Mouse (Mus musculus): ENCODE measurements at regions not wholly inside any gene's neighbourhood (a gene's known extent, or its start where the extent isn't known, plus 50 kb on each side); places are given as distances from the start of the nearest gene placed in this dataset.

DNA sequence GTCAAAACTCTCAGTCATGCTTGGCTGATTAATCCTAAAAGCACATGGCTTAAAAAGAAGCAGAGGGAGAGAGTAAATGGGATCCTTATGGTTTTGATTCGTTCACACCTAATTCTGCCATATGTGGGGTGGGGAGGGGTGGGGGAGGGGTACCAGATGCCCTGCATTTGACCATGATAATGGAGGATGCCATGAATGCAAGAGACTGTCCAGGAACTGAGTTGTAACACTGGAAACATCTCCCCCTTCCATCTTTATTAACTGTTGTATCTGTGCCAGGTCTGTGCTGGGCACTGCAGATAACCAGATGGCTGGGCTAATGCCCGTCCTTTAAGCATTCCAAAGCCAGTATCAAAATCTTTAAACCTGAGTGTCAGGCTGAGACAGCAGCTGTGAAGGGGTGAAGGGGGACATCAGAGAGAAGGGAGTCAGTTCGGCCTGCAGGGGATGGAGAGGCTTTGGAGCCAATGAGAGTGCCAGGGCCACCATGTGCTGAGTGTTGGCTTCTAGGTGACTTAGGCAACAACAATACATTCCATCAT lies 169.0 kb upstream of the Usp24 start:
- in situ Hi-C loops (cut with MboI; ENCODE audit: unreplicated experiment in 2 of 2): no loop called here

DNA sequence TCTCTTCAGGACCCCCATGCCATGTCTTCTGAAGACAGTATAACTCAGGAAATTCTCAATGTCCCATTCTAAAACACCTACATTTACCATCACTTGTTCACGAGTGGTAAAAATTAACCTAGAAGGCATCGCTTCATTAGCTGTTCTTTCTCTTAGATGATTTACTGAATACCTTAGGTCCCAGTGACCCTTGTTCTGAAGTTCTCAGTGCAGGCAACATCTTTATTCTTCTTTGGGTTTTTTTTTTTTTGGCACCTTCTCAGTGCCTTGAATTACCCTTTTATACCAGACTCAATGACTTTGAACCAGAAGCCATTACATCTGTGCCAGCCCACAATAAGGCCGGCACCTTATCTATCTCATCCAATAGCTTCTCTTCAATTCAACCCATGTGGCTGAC lies 167.1 kb upstream of the Usp24 start:
- in situ Hi-C loops (cut with MboI; ENCODE audit: unreplicated experiment in 2 of 2): no loop called here

DNA sequence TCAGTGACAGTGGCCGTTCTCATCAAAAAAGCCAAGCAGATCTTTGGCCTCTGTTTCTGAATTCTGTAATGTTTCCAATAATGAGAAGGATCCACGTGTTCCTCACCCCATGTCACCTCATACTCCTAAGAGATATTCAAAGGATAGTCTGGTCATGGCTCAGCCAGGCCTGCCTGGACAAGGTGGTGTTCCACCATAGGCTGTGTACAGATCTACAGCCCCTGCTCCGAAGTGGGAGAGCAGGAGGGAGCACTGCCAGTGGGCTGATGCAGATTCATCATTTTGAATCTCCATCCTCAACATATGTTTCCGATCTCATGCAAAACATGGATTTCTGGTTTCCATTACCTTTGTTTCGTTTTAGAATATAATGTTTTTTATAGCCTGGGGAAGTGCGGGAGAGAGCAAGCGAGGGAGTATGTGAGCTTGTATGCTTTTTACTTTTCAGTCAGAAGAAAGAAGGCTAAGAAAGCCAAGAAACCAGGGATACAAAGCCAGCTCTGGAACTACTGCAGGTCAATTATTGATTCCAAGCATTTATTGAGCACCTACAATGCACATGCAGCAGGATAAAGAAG lies 166.5 kb upstream of the Usp24 start:
- in situ Hi-C loops (cut with MboI; ENCODE audit: unreplicated experiment in 2 of 2): no loop called here

DNA sequence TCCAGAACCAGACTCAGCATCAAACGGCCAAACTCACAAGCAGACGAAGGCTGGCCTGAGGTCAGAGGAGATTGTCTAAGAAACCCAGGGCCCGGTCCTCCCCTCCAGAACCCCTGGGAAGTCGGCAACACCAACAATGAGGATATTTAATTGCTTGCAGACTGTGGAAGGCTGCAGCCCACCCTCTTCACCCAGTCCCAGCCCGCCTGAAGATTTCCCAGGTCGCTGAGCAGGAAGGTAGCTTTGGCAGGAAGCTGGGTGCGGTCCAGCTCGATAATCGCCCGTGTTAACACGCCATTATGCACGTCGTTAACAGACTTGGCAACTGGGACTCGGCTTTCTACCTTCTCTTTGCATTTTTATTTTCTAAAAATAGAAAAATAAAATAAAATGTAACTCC lies 165.2 kb upstream of the Usp24 start:
- in situ Hi-C loops (cut with MboI; ENCODE audit: unreplicated experiment in 2 of 2): no loop called here

DNA sequence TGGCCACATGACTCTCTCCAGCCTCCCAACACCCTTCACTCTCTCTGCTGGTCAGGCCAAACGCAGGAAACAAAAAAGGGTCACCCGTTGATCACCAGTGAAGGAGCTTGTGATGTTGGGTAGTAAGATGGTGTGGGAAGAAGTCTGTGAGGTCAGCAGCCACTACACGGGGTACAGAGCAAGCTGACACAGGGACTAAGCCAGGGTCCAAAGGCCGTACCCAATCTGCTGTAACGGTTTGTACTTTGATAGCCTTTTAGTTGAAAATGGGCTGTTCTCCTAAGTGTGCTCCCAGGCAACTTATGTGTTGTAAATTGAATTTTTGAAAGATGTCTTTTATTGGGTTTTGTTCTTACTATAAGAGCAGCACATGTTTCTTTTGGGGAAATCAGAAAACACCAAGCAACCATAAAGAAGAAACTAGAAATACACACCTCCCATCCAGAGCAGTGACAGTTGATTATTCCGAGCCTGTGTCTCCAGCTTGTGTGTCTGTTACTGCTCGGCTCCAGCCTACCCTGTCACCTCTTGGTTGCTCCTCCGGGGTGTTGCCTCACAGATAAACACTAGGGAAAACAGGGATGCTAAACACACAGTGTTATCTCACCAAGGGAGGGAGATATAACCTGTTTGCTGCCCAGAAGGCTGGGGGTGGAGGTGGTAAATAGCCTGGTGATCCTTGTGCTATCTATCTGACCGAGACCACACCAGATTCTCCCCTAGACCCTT lies 158.4 kb upstream of the Usp24 start:
- in situ Hi-C loops (cut with MboI; ENCODE audit: unreplicated experiment in 2 of 2): no loop called here

DNA sequence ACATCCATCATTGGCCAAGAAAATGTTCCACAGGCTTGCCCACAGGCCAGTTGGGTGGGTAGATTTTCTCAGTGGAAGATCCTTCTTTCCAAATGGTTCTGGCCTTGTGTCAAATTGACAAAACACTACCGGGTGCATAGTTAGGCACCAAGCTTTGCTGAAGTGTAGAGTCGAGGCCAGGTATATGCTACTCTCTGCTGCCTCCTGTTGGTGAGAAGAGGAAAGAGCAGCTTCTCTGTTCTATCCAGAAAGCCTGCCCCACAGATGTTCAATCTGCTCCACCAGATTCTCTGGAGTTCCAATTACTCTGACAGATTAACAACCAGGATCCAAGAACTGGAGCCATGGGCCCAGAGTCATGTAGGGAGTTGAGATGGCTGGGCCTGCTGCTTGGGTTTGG lies 154.4 kb upstream of the Usp24 start:
- in situ Hi-C loops (cut with MboI; ENCODE audit: unreplicated experiment in 2 of 2): no loop called here

DNA sequence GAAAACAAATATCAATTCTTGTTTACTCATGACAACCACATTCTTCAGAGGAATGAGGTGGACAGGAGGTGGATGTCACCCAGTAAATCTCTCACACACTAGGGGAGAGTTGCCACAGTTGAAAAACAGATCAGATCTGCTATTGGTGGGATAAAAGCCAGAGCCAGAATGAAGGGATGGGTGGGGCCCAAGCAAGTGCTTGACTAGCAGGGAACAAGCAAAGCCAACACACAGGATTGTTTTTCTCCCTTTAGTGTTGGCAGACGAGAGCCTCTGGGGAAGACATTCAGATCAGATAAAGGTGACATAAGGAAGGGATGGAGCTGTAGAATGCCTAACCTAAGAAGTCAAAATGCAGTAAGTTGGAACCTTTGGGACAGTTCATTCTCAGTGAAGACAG lies 153.5 kb upstream of the Usp24 start:
- in situ Hi-C loops (cut with MboI; ENCODE audit: unreplicated experiment in 2 of 2): no loop called here

DNA sequence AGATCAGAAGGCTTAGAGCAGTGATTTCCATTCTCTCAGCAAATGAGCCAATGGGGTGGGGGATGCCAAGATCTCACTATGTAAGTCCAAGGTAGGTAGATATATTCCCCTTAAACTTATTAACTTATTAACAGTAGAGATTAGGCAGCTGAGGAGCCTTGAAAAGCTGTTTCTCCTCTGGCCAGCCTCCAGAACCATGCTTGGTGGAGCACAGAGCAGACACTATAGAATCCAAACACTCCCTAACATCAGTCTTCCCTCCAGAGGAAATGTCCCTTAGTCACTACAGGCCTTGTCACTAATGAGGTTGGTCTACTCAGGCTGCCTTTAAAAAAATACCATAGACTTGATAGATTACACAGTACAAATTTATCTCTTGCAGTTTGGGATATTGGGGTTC lies 152.8 kb upstream of the Usp24 start:
- in situ Hi-C loops (cut with MboI; ENCODE audit: unreplicated experiment in 2 of 2): no loop called here

DNA sequence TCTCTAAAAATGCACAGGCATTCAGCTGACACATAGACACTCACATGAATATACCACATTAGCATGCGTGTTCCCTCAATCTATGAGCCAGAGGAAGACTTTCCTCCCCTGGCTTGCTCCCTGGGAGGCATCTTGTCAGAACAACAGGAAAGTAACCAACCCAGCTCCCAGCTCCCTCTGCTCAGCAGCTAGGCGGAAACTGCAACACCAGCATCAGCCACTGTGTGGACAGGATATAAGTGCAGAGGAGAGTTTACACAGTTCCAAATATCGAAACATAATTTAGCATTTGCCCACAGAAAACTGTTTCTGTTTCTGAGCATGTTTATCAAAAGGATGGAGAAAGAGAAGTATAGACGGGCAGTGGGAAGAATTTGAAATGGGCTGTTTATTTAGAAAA lies 148.3 kb upstream of the Usp24 start:
- in situ Hi-C loops (cut with MboI; ENCODE audit: unreplicated experiment in 2 of 2): no loop called here

DNA sequence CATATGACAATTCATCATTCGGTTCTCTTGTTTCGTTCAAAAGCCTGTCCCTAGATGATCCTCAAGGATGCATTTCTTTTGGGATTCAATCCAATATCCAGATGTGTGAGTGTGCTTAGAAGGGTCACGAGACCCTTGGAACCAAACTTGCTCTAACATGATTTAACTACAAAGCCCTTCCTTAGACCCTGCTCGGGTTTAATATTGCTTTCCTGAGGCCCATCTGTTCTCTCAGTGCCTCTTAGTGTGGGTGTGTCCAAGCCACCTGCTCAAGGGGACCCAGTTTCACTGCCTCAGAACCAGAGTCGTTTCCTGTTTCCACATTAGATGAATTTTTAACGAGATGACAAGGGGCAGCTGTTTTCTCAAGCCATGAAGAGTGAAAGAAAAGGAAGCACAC lies 147.3 kb upstream of the Usp24 start:
- in situ Hi-C loops (cut with MboI; ENCODE audit: unreplicated experiment in 2 of 2): no loop called here

DNA sequence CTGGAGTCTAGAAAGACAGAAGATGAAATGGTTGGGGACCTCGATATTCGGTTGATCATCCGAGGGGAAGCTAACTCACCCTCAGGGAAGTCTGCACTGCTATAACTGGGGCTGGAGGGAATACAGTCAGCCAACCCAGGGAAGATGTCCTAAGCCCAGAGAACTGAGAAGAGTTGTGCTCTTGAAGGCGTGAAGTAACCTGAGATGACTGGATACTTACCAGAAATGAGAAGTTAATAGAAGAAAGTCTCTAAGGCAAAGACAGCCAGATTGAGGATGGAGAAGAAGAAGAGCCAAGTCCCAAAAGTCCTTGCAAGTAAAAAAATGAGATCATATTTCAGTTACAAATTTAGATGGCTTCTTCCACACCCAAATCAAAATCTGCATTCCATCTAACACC lies 146.5 kb upstream of the Usp24 start:
- in situ Hi-C loops (cut with MboI; ENCODE audit: unreplicated experiment in 2 of 2): no loop called here

DNA sequence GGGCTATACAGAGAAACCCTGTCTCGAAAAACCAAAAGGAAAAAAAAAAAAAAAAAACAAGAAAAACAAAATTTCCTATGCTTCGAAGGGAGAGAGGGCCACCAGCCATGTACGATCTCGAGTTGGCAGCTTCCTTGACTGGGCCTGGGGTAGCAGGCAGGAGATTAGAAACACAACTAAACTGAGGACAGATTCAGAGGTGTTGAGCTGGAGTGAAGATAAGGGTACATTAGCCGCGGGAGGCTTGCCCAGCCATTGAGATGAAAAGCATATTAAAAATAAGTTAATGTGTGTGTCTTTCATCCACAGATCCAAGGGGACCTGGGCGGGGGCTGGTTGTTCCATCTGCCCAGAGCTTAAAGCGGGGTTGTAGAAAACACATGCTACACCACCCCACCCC lies 145.3 kb upstream of the Usp24 start:
- in situ Hi-C loops (cut with MboI; ENCODE audit: unreplicated experiment in 2 of 2): no loop called here

DNA sequence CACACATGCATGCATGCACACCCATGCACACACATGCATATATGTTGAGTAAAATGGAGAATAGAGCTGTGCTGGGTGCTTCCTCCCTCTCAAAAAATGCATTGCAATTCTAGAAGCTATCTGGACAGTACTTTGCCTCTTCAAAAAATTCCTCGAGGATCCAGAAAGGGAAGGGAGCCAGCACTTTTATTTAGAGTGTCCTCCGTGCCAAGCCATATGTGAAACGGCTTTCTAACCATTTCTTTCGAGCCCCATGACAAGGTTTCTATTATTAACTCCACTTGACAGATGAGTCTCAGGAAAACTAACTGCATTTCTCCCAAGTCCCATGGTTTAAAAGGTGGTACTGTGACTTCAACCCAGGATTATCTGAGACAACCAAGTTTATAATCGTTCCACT lies 140.7 kb upstream of the Usp24 start:
- in situ Hi-C loops (cut with MboI; ENCODE audit: unreplicated experiment in 2 of 2): no loop called here

DNA sequence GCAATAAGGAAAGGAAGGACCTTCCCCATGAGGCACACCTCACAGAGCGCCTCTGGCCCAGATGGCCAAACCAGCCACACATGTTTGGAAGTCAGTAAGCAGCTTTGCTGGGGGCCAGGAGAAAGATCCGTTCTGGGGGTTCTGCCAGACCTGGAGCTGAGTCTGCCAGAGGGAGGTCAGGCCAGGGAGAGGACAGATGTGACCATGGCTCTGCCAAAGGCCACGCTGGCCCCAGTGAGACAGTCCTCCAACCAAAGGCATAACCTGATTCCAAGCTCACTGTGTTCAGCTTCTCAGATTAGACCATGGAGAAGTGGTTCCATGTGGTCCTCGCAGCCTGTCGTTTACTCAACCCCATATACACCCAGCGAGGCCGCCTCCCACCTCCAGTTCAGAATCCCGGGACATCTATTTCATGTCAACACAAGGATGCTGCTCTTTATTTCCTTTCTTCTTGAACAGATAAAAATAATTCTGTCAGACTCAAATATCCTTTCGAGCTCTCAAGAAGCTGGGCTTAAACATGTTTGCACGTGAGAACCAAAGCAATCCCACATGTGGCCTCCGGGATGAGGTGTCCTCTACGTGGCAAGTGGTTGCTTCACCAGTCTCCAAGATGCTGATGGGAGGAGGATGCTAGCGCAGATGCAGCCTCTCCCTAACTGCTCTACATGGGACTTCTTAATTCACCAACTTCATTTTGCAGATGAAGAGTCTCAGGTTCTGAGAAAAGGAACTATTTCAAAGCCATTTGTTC lies 130.1 kb upstream of the Usp24 start:
- in situ Hi-C loops (cut with MboI; ENCODE audit: unreplicated experiment in 2 of 2): no loop called here

DNA sequence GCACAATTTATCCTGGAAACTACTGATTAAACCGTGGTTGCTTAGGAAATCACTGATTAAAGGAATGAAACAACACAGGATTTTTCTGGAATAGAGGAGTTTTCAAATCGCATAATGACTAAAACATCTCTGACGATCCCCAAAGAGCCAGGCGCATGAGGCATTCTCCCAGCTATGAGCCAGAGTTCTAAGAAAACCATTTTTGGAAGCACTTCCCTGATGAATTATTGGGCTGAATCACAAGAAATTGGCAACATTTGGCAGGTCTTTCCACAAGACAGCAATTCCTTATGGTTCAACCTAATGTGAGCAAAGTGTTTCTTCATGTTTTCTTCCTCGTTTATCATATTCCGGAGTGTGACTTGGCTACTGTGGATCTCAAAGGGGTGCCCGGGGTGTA lies 129.3 kb upstream of the Usp24 start:
- in situ Hi-C loops (cut with MboI; ENCODE audit: unreplicated experiment in 2 of 2): no loop called here

DNA sequence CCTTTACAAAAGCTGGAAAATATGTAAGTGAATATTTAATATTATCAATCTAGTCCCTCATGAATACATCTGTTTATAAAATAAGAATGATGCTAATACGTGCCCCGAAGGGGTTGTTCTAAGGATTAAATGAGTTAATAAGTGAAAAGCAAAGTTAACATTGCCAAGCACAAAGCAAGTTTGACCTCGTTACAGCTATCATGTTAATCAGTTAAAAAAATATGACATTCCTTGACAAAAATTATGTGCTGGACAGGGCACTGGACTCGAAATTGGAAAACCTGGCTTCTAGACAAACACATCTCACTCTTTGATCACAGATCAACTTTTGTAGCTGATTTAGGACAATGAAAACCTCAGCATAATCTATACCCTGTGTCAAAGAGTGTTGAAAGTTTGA lies 125.8 kb upstream of the Usp24 start:
- in situ Hi-C loops (cut with MboI; ENCODE audit: unreplicated experiment in 2 of 2): no loop called here

DNA sequence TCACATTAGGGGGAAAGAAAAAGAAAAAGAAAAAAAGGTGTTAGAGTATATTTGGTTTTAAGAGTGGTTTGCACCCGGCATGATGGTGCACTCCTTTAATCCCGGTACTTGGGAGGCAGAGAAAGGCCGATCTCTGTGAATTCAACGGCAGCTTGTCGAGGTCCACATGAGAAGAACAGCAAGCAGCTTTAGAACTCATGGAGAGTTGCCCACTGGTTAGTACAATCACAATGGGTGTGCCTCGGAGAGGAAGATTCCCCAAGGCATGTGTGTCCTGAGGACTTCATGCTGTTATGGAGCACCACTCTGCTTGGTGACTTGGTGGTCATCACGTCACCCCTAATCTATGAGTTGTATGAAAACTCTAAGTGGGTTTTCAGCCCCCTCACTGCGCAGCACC lies 124.7 kb upstream of the Usp24 start:
- in situ Hi-C loops (cut with MboI; ENCODE audit: unreplicated experiment in 2 of 2): no loop called here

DNA sequence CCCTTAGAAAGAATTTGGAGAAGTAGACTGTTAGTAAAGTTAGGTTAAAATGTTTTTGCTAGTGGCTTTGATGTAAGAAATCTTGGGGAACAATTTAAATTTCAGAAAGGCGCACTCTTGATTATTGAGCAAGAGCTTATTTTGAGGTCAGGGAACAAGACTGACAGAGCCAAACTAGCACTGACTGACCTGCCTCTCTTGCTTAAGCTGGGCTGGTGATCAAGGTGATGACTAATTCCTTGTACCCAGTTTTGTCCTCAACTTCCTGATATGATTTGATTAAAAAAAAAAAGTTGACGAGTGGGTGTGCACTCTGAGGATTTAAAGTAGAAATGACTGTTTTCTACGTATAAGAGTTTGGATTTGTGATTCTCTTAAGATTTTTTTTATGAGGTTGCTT lies 124.2 kb upstream of the Usp24 start:
- in situ Hi-C loops (cut with MboI; ENCODE audit: unreplicated experiment in 2 of 2): no loop called here

DNA sequence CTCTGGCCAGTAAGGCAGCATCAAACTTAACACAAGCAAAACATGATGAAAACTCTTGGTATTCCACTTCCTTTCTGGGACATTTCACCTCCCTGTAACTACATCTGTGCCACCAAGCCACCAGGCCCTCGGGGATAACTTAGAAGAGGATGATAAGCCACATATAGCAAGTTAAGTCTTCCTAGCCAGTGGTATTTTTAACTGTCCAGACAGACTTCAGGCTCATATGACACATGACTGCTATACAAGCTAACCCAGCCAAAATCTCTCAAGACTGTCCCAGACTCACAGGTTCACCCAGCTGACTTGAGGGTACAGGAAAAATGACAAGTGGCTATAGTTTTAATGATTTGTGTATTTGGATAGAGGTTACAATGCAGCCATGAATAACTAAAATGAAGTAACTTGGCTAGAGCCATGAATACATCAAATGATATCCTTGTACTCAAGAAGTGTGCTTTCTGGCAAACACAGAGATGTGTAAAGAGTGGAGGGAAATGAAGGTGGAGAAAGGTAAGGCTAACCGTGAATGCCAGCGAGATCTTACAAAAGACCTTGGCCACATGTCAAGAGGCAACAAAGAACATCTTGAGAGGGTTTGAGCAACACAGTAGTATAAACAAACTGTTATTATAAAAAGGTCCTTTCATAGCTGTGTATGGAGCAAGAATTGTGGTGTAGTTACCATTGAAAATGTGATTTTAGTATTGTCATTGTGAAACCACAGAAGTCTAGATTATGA lies 122.6 kb upstream of the Usp24 start:
- in situ Hi-C loops (cut with MboI; ENCODE audit: unreplicated experiment in 2 of 2): no loop called here

DNA sequence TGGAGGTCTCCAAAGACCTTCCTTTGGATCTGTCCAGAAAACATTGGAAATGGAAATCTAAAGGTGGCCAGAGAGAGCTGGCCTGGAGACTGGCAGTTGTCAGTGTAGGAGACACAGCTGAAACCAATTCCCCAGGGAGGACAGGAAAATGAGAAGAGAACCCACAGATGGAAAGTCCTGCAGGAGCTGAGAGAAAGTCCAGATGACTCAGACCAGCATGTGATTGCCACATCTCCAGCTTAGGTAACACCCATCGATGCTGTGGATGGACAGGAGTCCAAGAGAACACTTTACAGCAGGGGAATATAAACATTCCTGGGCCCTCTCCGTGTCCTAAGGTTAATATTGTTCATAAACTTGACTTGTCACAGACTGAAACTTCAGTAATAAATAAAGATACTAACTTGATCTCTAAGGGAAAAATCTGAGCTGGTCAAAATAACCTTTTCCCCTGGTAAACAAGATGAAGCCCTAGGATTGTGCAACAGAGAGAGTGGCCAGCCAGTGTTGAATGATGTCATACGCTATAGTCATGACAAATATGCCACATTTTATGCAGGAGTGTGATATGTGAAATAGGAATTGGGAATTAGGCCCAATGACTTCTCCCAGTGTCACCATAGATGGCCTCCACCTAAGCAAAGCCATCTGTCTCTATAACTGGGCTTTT lies 120.4 kb upstream of the Usp24 start:
- in situ Hi-C loops (cut with MboI; ENCODE audit: unreplicated experiment in 2 of 2): no loop called here

DNA sequence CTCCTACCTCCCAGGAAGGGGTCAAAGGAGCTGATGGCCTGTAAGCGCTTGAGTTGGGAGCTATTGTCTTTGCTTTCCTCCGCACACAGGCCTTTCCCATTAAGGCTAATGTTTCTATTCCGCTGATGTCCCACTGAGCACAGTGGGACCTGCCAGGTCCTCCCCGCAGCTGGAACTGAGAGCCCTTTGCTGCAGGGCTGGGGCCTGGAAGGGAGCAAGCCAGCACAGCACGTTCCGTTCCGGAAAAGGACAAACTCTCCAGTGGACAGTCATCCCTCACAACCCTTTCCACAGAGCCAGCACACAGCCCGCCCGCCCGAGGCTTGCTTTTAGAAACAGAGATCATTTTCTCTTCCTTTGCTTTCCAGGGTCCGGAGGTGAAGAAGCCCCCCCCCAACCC lies 116.2 kb upstream of the Usp24 start:
- in situ Hi-C loops (cut with MboI; ENCODE audit: unreplicated experiment in 2 of 2): no loop called here
